Mouse (Mus musculus): ENCODE results near the gene S1pr3.

DNA sequence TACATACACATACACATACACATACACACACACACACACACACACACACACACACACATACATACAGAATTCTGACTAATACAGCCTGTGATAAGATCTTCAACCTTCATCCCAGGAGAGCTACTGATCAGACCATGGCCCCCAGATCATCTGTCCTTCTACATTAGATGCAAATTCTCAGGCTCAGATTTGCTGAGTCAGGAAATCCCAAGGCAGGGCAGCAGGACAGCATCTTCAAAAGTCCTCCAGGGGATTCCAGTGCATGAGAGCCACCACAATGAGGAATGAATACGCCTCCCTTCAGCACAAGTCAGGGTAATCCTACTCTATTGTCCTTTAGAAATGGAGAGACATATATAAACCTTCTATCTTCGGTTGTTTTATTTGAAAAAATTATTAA lies 23.5 kb upstream of the S1pr3 start:
- no peak for TF ChIP-seq CTCF (IDR thresholded peaks at IDR 0.05; ENCODE audit: low read depth)
- no peak for TF ChIP-seq EP300 (IDR thresholded peaks at IDR 0.05; ENCODE audit: low read depth)
